ENCODE assay signal across 11 mouse cellular contexts in genomic region chr2:103700514-103700913, GRCm38 (mm10).
DNase-seq lines count a peak whose midpoint lies in the region; ATAC-seq and TF ChIP-seq lines count a peak whose summit lies in the region.
"Had no signal": no experiment of that assay in that cellular context is flagged by ENCODE, and none has a peak within 500 bp of the region (broad histone marks: within the 10 kb centered on the region; RNA-seq: fewer than 3 reads in every experiment).

No protein-coding gene starts in this region.

- no peak for DNase-seq in forebrain, embryonic 14.5 days (ENCODE audit: low spot score)
- DNase-seq in layer of hippocampus, adult 2 months (ENCODE audit: low spot score in 2 of 2), result no peak
- no peak for DNase-seq in layer of hippocampus, postnatal 25 days (ENCODE audit: extremely low spot score in 1 of 2, low spot score in 1 of 2)
- peak; percentile 46 for DNase-seq in brain, embryonic 14.5 days (ENCODE audit: low read depth)
- no peak for DNase-seq in spleen, postnatal 36 days (ENCODE audit: low spot score in 2 of 2)
- DNase-seq: B cell, adult 2 months; spleen, adult 18-20 months had no signal

- no peaks in the 10 kb centered on the region for H3K4me1 ChIP-seq in forebrain, embryonic 14.5 days (ENCODE audit: control insufficient read depth, insufficient read depth, low read length)
- H3K4me1 ChIP-seq in forebrain, embryonic 16.5 days (replicated peaks; ENCODE audit: control insufficient read depth, insufficient read depth, low read length), result no peaks in the 10 kb centered on the region
- H3K4me1 ChIP-seq in neural tube, embryonic 15.5 days, result peaks cover 14% of the 10 kb centered on the region

- H3K9me3 ChIP-seq in forebrain, embryonic 14.5 days (replicated peaks; ENCODE audit: control insufficient read depth, low read length), result no peaks in the 10 kb centered on the region
- H3K9me3 ChIP-seq in forebrain, embryonic 16.5 days (ENCODE audit: control insufficient read depth, low read length), result no peaks in the 10 kb centered on the region
- H3K9me3 ChIP-seq in neural tube, embryonic 15.5 days (replicated peaks), result no peaks in the 10 kb centered on the region
- H3K9me3 ChIP-seq: liver, embryonic 15.5 days had no signal

- H3K27me3 ChIP-seq in forebrain, embryonic 14.5 days (replicated peaks; ENCODE audit: control insufficient read depth, insufficient read depth, low read length), result no peaks in the 10 kb centered on the region
- H3K27me3 ChIP-seq in forebrain, embryonic 16.5 days (replicated peaks; ENCODE audit: control insufficient read depth, insufficient read depth, low read length), result no peaks in the 10 kb centered on the region
- H3K27me3 ChIP-seq in neural tube, embryonic 15.5 days (replicated peaks), result no peaks in the 10 kb centered on the region
- H3K27me3 ChIP-seq: liver, embryonic 15.5 days had no signal

- peak; percentile 67 for TF ChIP-seq CTCF in layer of hippocampus, adult 2 months (conservative IDR thresholded peaks at IDR 0.05)
- peak; percentile 41; the same call in 1 of the 2 replicates for TF ChIP-seq CTCF in brain, embryonic 14.5 days (IDR thresholded peaks at IDR 0.05; ENCODE audit: borderline replicate concordance, extremely low read depth, insufficient read depth, insufficient read length)

- 81% methylated on average over 12 of the region's 12 CpGs for WGBS in forebrain, embryonic 14.5 days
- 77% methylated on average over 12 of the region's 12 CpGs for WGBS in forebrain, embryonic 16.5 days
- 77% methylated on average over 12 of the region's 12 CpGs for WGBS in neural tube, embryonic 15.5 days

- no peaks in the 10 kb centered on the region for H3K36me3 ChIP-seq in forebrain, embryonic 14.5 days (ENCODE audit: control insufficient read depth, insufficient read depth, low read length)
- no peaks in the 10 kb centered on the region for H3K36me3 ChIP-seq in forebrain, embryonic 16.5 days (ENCODE audit: control insufficient read depth, insufficient read depth)
- no peaks in the 10 kb centered on the region for H3K36me3 ChIP-seq in neural tube, embryonic 15.5 days

- TF ChIP-seq POLR2A in brain, embryonic 14.5 days (IDR thresholded peaks at IDR 0.05; ENCODE audit: borderline replicate concordance, extremely low read depth, insufficient read depth, insufficient read length, poor library complexity, severe bottlenecking), result no peak

- H3K27ac ChIP-seq in forebrain, embryonic 14.5 days (ENCODE audit: low read depth, low read length), result no peak overlapping the region
- no peak overlapping the region for H3K27ac ChIP-seq in forebrain, embryonic 16.5 days (ENCODE audit: low read length)
- no peak overlapping the region for H3K27ac ChIP-seq in layer of hippocampus, adult 2 months
- H3K27ac ChIP-seq in neural tube, embryonic 15.5 days (replicated peaks), result no peak overlapping the region
- H3K27ac ChIP-seq: liver, embryonic 15.5 days had no signal

- H3K9ac ChIP-seq in forebrain, embryonic 14.5 days (ENCODE audit: low read length), result no peak overlapping the region
- no peak overlapping the region for H3K9ac ChIP-seq in forebrain, embryonic 16.5 days (replicated peaks; ENCODE audit: low read depth, low read length)
- no peak overlapping the region for H3K9ac ChIP-seq in neural tube, embryonic 15.5 days (replicated peaks)
- H3K9ac ChIP-seq: liver, embryonic 15.5 days had no signal

- peak; percentile 52; the same call in 1 of the 2 replicates for ATAC-seq in forebrain, embryonic 14.5 days
- ATAC-seq in forebrain, embryonic 16.5 days, result no peak
- ATAC-seq in neural tube, embryonic 15.5 days (ENCODE audit: low FRiP score), result peak; percentile 32; the same call in 1 of the 2 replicates
- ATAC-seq in inflammation-experienced regulatory T-cells, adult 6 months, result no peak

- H3K4me3 ChIP-seq in forebrain, embryonic 14.5 days (ENCODE audit: low read depth, low read length), result no peak overlapping the region
- H3K4me3 ChIP-seq in forebrain, embryonic 16.5 days (replicated peaks; ENCODE audit: low read length), result no peak overlapping the region
- H3K4me3 ChIP-seq in layer of hippocampus, adult 2 months, result no peak overlapping the region
- no peak overlapping the region for H3K4me3 ChIP-seq in neural tube, embryonic 15.5 days (replicated peaks)
- H3K4me3 ChIP-seq: liver, embryonic 15.5 days had no signal

- no peak overlapping the region for H3K4me2 ChIP-seq in forebrain, embryonic 14.5 days (ENCODE audit: low read length)
- H3K4me2 ChIP-seq in forebrain, embryonic 16.5 days (ENCODE audit: low read length), result no peak overlapping the region
- H3K4me2 ChIP-seq in neural tube, embryonic 15.5 days, result no peak overlapping the region
- H3K4me2 ChIP-seq: liver, embryonic 15.5 days had no signal

Comparison
In these comparisons a context has a peak if more than half of its experiments do, and no peak if none do; other contexts are left out.
1. ATAC-seq: peak in forebrain, embryonic 14.5 days (single experiment) and neural tube, embryonic 15.5 days (single experiment); none in forebrain, embryonic 16.5 days (single experiment) and inflammation-experienced regulatory T-cells, adult 6 months (single experiment).